Mouse (Mus musculus) erythroid progenitor cell, adult 5-6 weeks (primary cell): Measurements from ENCODE around the gene Bst1. TPM values are rescaled to one million over a fixed set of nuclear protein-coding genes. Genes with fewer than 3 reads are reported as not detected.

Source experiments
- total RNA-seq, 2 experiments: library from RNA; stranded (forward) in 1 of 2; stranded (reverse) in 1 of 2; fragments of 150-400 nt in 1 of 2; fragments of 186-747, 209-891 nt in 1 of 2; gene quantifications; 2 replicates each; pipeline versions ENCODE4 v1.2.3 to v1.2.4; 2015 to 2017; ENCODE audit warnings: low replicate concordance in 2 of 2

Gene Bst1
- total RNA-seq, 2 experiments from 2014 or later = 9.2 to 13.8 TPM

Other genes with a start within 250 kb of the Bst1 start
- gene Cc2d2a, start 156.5 kb upstream of the Bst1 start, total RNA-seq (2015; ENCODE audit: low replicate concordance) = 0.84 and 1.1 TPM in 2 replicates
- under 0.01 and 0.38 TPM in 2 replicates for gene Cc2d2a, start 156.5 kb upstream of the Bst1 start, total RNA-seq (2017; ENCODE audit: low replicate concordance)
- 18.7 and 21.8 TPM in 2 replicates for gene Fbxl5, start 2.8 kb downstream of the Bst1 start, total RNA-seq (2015; ENCODE audit: low replicate concordance)
- 14.6 and 24.0 TPM in 2 replicates for gene Fbxl5, start 2.8 kb downstream of the Bst1 start, total RNA-seq (2017; ENCODE audit: low replicate concordance)
- gene Cd38, start 49.7 kb downstream of the Bst1 start, total RNA-seq (2015; ENCODE audit: low replicate concordance) = 14.4 and 18.0 TPM in 2 replicates
- gene Cd38, start 49.7 kb downstream of the Bst1 start, total RNA-seq (2017; ENCODE audit: low replicate concordance) = 5.8 and 7.6 TPM in 2 replicates
- 2.2 TPM in 1 of 2 replicates, not detected in the other for gene Gm7879, start 94.3 kb downstream of the Bst1 start, total RNA-seq (2015; ENCODE audit: low replicate concordance)
- 0.53 TPM in 1 of 2 replicates, not detected in the other for gene Gm7879, start 94.3 kb downstream of the Bst1 start, total RNA-seq (2017; ENCODE audit: low replicate concordance)
- gene Fgfbp1, start 162.9 kb downstream of the Bst1 start, total RNA-seq (2015; ENCODE audit: low replicate concordance) = not detected in 2 replicates
- not detected in 2 replicates for gene Fgfbp1, start 162.9 kb downstream of the Bst1 start, total RNA-seq (2017; ENCODE audit: low replicate concordance)